Mouse (Mus musculus) right cerebral cortex, postnatal 25 days (tissue): ENCODE results near the gene Galr3.

ENCODE experiments used
- DNase-seq: peaks from one replicate; pipeline ENCODE4 v3.0.0; 2022

Gene Galr3

GRCm38 (mm10) chr15:79057850-79058249 is 16.2 kb downstream of the Galr3 start:
- no peak for DNase-seq

GRCm38 (mm10) chr15:79060887-79061565 is 19.3 kb downstream of the Galr3 start:
- DNase-seq = no peak

DNA sequence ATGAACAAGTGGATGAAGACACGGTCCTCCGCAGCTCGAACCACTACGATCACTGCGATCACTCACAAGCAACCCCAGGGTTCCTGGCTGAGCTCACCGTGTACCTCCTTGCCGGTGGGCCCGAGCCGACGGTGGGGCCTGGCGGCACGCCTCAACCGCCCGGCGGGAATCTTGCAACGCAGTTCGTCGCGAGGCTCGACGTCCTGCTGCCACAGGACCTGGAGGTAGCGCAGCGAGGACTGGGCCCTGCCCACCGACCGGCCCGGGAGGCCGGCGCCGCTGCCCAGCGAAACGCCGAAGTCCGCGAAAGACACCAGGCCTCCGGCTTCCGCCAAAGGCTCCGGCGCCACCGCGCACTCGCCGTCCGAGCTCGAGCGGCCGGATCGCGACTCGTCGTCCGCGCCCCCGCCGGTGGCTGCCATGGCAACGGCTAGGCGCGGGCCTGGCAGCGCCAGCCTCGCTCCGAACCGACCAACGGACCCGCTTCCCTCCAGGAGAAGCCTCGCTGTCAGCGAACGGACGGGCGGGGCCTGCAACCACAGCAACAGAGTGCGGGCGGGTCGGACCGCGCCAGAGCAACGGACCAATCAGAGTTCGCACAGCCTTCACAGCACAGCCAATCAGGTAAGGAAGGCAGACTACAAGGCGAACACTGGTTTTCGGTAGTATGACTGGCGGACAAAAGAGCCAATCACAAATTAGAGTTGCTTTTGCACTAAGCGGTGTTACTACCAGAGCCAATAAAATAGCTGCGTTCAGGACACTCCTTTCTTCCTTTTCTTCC is 20.9 kb downstream of the Galr3 start, which contains the start of gene Ankrd54:
Gene Ankrd54 (minus strand): TSS at position 518 of the 784 bp plus-strand sequence.
- peak; percentile 98 for DNase-seq

DNA sequence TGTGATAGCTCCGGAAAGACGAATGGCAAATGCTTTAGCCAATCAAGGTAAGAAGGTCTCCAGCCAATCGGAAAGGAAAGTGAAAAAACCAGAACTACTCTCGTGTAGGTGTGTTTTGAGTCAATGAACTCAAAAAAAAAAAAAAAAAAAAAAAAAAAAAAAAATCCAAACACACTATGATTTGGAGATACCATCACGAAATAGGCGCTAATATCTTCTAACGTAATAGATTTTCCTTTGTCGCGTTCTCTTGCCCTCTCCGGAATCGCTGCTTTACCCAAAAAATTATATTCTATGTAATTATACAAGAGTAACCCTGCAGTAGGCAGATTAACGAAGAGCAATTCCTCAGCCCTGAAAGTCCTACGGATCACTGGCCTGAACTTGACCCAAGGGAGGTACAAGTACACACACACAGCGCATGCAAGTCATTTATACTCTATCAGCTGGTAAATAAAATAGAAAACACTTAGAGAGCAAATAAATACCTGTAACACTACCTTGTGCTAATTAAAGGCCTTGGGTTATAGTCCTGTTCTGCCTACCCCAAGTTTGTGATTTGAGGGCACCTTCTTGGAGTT is 21.6 kb downstream of the Galr3 start:
- no peak for DNase-seq

- no peak for DNase-seq
Measured at GRCm38 (mm10) chr15:79065086-79065770, 23.5 kb downstream of the Galr3 start.

GRCm38 (mm10) chr15:79066276-79066675 is 24.6 kb downstream of the Galr3 start:
- no peak for DNase-seq

- DNase-seq = no peak
Measured at GRCm38 (mm10) chr15:79067631-79068030, 25.9 kb downstream of the Galr3 start.

- no peak for DNase-seq
Measured at GRCm38 (mm10) chr15:79068416-79068815, 26.7 kb downstream of the Galr3 start.

- DNase-seq = peak; percentile 36
Measured at GRCm38 (mm10) chr15:79071117-79072039, 29.7 kb downstream of the Galr3 start.

DNA sequence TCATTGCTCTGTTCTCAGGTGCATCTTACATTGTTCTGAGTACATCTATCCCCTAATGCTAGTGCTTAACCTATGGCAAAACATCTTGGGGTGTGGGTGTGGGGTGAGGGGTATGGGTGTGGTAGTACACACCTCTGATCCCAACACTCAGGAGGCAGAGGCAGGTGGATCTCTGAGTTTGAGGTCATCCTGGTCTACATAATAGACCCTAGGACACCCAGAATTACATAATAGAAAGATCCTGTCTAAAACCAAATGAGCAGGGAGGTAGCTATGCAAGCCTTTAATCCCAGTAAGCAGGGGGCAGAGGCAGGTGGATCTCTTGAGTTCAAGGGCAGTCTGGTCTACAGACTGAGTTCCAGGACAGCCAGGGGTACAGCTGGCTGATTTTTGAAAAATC is 32.1 kb downstream of the Galr3 start:
- no peak for DNase-seq

DNA sequence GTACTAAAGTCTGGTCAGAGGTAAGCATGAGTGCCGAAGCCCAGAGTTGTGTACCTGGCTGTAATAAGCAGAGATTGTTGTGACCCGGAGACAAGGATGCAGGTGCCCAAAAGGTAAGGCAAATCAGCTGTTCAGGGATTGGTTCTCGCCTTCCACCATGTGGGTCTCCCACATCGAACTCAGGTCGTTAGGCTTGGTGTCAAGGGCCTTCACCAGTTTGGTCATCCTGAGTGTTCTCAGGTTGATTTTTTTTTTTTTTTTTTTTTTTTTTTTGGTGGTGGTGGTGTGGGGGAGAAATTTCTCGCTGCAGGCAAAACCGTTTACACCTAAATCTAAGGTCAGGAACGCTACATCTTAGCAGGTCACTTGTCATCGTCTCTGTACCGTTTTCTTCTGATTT is 32.8 kb downstream of the Galr3 start:
- DNase-seq = no peak

DNA sequence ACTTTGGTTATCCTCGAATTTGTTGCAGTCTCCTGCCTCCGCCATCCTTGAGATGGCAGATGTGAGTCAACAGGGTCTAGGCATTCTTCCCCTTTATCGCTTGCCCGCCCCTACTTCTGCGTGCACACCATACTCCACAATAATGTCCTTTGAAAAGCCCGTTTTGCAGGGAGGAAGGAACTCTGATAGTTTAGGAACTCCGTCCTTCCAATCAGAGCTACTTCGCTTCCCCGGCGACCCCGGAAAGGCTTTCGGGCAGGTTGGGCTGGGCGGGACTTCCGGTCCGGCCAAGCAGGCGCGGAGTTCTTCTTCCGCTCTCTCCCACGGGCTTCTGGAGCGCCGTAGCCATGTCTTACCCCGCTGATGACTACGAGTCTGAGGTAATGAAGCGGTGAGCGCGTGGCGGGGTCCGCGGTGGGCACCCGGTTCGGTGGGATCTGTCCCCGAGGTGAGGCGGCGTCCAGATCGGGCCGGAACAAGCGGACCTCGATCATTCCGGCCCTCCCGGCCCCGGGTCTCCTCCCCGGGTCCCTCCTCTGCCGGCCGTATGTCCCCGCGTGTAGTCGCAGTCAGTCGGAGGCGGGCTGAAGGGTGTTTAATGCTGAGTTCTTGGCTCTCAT is 33.3 kb downstream of the Galr3 start, which contains the start of gene Eif3l:
Gene Eif3l (plus strand): TSS at position 267 of the 620 bp plus-strand sequence.
- DNase-seq = peak; percentile 89

DNA sequence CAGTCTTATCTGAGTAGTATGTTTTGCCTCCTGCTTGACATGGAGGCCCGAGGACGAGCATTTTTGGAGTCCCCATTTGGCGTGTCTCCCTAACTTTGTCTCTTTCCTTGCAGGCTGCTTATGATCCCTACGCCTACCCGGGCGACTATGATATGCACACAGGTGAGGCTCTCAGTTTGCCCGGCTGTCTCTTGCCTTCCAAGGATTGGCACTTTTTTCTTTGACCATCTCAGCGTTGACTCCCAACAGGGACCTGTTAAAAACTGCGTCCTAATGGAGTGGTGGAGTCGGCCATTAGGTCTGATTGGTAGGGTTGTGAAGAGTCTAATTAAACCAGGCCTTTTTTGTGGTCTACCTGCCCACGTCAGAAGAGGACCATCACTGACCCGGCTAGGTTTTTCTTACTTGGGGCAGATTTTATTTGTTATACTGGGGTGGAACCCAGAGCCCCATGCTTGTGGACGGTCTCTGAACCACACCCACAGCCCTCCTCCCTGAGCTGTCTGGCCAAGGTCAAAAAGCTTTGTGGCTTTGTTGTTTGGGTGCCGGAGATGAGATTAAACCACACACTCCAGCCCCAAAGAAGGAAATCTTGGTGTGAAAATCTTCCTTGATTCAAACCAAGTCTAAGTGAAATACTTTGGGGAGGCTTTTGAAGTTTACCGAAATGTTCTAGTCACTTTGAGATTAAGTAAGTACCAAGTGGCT is 34.1 kb downstream of the Galr3 start:
- no peak for DNase-seq

- no peak for DNase-seq
Measured at GRCm38 (mm10) chr15:79079567-79079966, 37.9 kb downstream of the Galr3 start.

GRCm38 (mm10) chr15:79092284-79092683 is 50.6 kb downstream of the Galr3 start:
- DNase-seq = no peak
